ENCODE assay signal across 13 mouse cellular contexts in the genomic region with DNA sequence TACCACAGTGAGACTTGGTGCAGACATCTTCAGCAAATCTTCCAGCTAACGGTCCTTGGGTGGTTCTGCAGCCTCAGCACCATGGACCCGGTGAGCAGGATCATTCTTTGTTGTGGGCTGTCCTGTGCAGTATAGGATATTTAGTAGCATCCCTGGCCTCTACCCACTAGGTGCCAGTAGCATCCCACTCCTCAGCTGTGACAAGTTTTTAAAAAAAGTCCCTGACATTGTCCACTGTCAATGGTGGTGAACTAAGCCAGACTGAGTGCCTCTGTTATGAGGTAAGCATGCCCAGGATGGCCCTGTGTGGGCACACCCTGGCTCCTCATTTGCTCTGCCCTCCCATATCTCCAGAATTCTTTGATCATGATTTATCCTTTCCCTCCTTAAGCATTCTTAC. TPM values are rescaled to one million over a fixed set of nuclear protein-coding genes. Genes with fewer than 3 reads are reported as not detected.
DNase-seq lines count a peak whose midpoint lies in the region; ATAC-seq and TF ChIP-seq lines count a peak whose summit lies in the region.
"Had no signal": no experiment of that assay in that cellular context is flagged by ENCODE, and none has a peak within 500 bp of the region (broad histone marks: within the 10 kb centered on the region; RNA-seq: fewer than 3 reads in every experiment).

No protein-coding gene starts in this region.

- no peaks in the 10 kb centered on the region for H3K9me3 ChIP-seq in neural tube, embryonic 13.5 days
- H3K9me3 ChIP-seq: limb, embryonic 13.5 days had no signal

- intact Hi-C loops in left cerebral cortex, postnatal 14 days (cut with DNase I): loop anchor here (5.0 kb wide), 2 partner anchors 546 to 591 kb away; no protein-coding TSS in a partner anchor

- H3K4me3 ChIP-seq in cortical plate, adult 2 months (ENCODE audit: insufficient read depth, low read length): no peak overlapping the region
- no peak overlapping the region for H3K4me3 ChIP-seq in neural tube, embryonic 13.5 days
- H3K4me3 ChIP-seq: erythroblast, embryonic 14.5 days; limb, embryonic 13.5 days had no signal

- no peak overlapping the region for H3K4me2 ChIP-seq in neural tube, embryonic 13.5 days
- H3K4me2 ChIP-seq: limb, embryonic 13.5 days had no signal

- H3K27ac ChIP-seq in cortical plate, adult 2 months (ENCODE audit: insufficient read depth, low read length): no peak overlapping the region
- no peak overlapping the region for H3K27ac ChIP-seq in neural tube, embryonic 13.5 days (replicated peaks)
- H3K27ac ChIP-seq: limb, embryonic 13.5 days had no signal

- 0 out of 2 replicates have a peak, but pooled peaks have one; percentile 1 for TF ChIP-seq CTCF in cortical plate, adult 2 months (IDR thresholded peaks at IDR 0.05; ENCODE audit: extremely low read depth, insufficient read depth, low read length)

- peak; percentile 73 for ATAC-seq in neural tube, embryonic 13.5 days (ENCODE audit: low read depth)

- H3K9ac ChIP-seq in neural tube, embryonic 13.5 days: no peak overlapping the region
- H3K9ac ChIP-seq: limb, embryonic 13.5 days had no signal

- 0 out of 2 replicates have a peak, but pooled peaks cover 2% of the 10 kb centered on the region for H3K4me1 ChIP-seq in cortical plate, adult 2 months (ENCODE audit: control insufficient read depth, insufficient read depth, low read length)
- peaks cover 19% of the 10 kb centered on the region for H3K4me1 ChIP-seq in neural tube, embryonic 13.5 days (replicated peaks)

- TF ChIP-seq POLR2A in cortical plate, adult 2 months (IDR thresholded peaks at IDR 0.05; ENCODE audit: extremely low read depth, insufficient read depth, low read length): no peak

- H3K27me3 ChIP-seq in neural tube, embryonic 13.5 days: no peaks in the 10 kb centered on the region

- no peaks in the 10 kb centered on the region for H3K36me3 ChIP-seq in neural tube, embryonic 13.5 days
- H3K36me3 ChIP-seq: limb, embryonic 13.5 days had no signal

- peak; percentile 22 to 39 for DNase-seq in layer of hippocampus, postnatal 10 days (ENCODE audit: low spot score in 2 of 2)
- DNase-seq in layer of hippocampus, postnatal 14 days (ENCODE audit: low spot score in 2 of 2): no peak
- peak; percentile 31 for DNase-seq in Muller cell, postnatal 12 days (ENCODE audit: inconsistent ontology term)
- no peak for DNase-seq in urinary bladder, postnatal 14 days (ENCODE audit: low spot score)
- DNase-seq in left cerebral cortex, postnatal 14 days (ENCODE audit: low spot score in 2 of 2): no peak
- DNase-seq: cerebellum, postnatal 25 days; heart, postnatal 4 days; kidney, postnatal 36 days; lung, postnatal 14 days had no signal

- 71% methylated on average over 2 of the region's 2 CpGs for WGBS in neural tube, embryonic 13.5 days

RNA-seq across cellular contexts. Expression of a gene that starts 9.0 kb away (rescaled TPM):
- total RNA-seq in layer of hippocampus, postnatal 10 days (2021): under 1 TPM; 0.60 to 0.87 TPM
- total RNA-seq in layer of hippocampus, postnatal 14 days (2021): not detected
- polyA plus RNA-seq in cortical plate, adult 2 months (2012; rRNA removed): 0.13 and 0.40 TPM in 2 replicates
- 1.3 and 3.6 TPM in 2 replicates for polyA plus RNA-seq in neural tube, embryonic 13.5 days (2015; fragmentation: Nextera tagmentation; extraction: Ambion mirVana)
- total RNA-seq in left cerebral cortex, postnatal 14 days (2021): under 1 TPM in 1 of 2 experiments, not detected in 1; 0.82 TPM
- polyA plus RNA-seq: erythroblast, embryonic 14.5 days had no signal

Comparison
In these comparisons a context has a peak if more than half of its experiments do, and no peak if none do; other contexts are left out.
1. DNase-seq: peak in layer of hippocampus, postnatal 10 days (2 of 2) and Muller cell, postnatal 12 days (single experiment); none in layer of hippocampus, postnatal 14 days (0 of 2), urinary bladder, postnatal 14 days (single experiment) and left cerebral cortex, postnatal 14 days (0 of 2).